Mouse (Mus musculus) adrenal gland, adult 2 months (tissue): Measurements from ENCODE around the gene Gng12. TPM values are rescaled to one million over a fixed set of nuclear protein-coding genes. Genes with fewer than 3 reads are reported as not detected.
"Not testable (repeated sequence)": the region's sequence is repeated elsewhere in the genome, so short reads cannot be mapped to it uniquely, and the experiment has no call there.

ENCODE experiments used
- DNase-seq: peaks from one replicate; pipeline ENCODE4 v3.0.0; 2021
- polyA plus RNA-seq: library from polyadenylated mRNA; depleted of rRNA; stranded (reverse); fragments of >200 nt; gene quantifications from 2 replicates; pipeline ENCODE4 v1.2.3, GENCODE M21; 2012
- total RNA-seq, 2 experiments: library from RNA; stranded (reverse); gene quantifications; 2 replicates each; pipeline ENCODE4 v1.2.3; 2021

Gene Gng12
- total and polyA plus RNA-seq, 3 experiments, result 7.6 to 88.4 (median 62.0) TPM

DNA sequence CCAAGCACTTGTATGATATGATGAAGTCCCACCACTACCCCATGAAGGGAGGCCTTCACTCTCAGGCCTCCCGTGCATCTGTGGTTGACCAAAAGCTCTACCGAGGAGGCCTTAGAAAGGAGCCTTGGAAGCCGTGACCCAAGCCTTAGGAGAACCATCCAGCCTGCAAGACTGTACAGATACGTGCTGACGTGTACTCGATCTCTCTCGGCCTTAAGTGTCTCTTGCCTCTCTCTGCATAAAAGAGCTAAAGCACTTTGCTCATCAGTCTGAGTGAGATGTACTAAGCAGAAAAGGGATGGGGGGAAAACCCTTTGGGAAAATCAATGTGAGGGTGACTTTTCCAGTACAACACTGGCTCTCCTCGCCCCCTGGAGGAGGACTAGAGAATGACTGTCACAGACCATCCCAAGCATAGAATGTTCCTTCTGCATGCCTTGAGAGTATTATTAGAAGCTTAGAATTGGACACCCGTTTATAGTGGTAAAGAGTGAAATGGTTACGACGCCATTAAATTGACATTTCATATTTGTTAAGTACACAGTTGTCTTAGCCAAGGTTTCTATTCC, 59.0 kb downstream of the Gng12 start:
- DNase-seq, result peak; percentile 35

DNA sequence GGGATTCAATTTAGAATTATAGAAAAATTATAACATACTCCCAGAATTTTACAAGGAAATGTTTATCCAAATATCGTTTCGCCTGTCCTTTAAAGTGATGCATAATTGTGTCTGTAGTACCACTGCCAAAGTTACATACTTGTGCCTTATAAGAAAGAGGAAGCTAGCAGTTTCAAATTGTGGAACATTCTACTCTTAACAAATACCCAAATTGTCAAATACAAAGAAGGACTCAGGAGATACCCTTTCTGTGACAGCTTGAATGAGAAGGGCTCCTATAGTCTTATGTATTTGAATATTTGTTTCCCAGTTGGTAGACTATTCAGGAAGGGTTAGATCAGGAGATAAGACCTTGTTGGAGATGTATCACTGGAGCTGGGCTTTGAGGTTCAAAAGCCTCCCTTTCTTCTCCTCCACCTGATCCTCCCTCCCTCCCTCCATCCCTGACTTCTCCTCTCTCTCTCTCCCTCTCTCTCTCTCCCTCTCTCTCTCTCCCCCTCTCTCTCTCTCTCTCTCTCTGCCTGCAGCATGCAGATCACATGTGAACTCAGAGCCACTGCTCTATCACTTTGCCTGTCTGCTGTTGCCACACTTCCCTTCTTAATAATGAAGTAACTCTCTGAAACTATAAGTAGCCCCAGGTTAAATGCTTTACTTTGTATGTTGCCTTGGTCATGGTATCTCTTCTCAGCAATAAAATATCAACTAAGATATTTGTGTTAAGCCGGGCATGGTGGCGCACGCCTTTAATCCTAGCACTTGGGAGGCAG, 62.5 kb downstream of the Gng12 start:
- DNase-seq, result no peak

DNA sequence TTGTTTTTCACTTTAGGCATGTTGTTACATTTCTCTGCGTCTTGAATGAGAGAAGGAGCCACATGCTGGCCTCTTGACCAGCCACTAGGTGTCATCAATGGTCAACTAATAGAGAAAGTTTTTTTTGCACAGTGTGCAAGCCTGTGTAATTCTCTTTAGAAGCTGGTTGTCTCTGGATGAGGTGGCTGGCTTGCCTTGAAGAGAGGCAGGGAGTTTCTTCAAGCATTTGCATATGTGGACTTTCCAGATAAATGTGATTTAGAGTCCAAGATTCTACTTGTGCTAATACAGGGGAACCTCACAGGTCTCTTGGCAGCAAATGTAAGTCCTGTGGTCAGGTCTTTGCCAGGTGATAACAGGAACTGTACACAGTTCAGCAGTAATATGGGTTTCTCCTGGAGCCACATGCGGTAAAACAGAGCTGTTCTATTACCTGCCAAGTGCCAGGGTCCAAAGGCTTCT, 66.4 kb downstream of the Gng12 start:
- peak; percentile 51 for DNase-seq

DNA sequence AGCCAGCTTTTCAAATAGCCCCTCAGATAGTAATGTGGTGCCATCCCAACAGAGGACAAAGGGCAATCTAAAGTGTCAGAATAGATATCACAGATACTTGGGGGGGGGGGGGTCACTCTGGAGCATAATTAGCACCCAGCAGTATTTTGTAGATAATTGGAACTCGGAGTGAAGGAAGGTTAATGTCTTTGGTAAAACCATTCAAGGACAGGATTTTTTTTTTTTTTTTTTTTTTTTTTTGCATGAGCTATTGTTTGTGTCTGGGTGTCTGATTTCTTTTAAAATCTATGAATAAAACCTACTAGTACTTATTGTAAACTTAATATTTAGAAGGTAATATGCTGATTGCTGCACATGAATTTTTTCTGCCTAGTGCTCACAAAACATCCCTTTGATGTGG, 66.9 kb downstream of the Gng12 start:
- DNase-seq, result no peak

DNA sequence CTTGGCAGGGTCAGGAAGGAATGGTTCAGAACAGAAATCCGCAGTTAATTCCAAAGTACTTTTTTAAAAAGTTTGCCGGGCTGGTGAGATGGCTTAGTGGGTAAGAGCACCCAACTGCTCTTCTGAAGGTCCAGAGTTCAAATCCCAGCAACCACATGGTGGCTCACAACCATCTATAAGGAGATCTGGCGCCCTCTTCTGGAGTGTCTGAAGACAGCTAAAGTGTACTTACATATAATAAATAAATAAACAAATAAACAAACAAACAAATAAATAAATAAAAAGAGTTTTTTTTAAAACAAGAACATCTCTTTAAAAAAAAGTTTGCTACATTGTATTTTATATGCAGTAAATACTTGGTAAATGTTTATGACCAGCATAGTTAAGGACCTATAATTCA, 67.5 kb downstream of the Gng12 start:
- DNase-seq, result not testable (repeated sequence)

DNA sequence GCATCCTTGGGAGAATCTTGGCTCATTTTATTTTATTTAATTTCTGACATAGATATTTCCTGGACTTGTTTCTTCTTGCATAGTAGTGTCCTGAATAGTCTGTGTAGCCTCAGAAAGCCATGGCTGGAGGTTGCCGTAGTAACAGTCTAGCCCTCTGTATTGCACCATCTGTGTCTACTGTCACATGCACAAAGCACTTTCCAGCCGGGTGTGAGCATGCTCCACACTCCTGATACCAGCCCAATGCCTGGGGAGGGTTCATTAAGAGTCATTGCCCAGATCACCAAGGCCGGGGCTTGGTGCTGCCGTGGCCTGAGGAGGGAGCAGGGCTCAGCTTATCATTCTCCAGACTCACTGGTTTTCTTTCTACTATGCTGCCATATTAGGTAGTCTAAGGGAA, 68.0 kb downstream of the Gng12 start:
- peak; percentile 61 for DNase-seq

DNA sequence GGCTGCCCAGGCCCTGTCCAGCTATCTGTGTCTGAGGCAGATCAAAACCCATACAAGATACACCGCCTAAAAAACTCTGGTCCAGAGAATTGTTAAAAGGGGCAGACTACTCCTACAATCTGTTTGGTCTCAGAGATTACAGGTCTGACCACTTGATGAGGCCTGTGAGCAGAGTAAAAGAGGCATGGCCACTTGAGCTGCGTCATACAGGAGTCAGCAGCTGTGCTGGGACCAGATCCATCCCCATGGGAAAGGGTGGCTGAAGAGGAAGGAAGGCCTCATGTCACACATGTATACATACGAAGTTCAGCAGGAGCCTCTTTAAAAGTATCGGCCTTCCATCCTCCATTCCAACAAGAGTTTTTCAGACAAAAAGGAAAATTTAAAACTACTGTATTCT, 69.0 kb downstream of the Gng12 start:
- DNase-seq, result no peak

DNA sequence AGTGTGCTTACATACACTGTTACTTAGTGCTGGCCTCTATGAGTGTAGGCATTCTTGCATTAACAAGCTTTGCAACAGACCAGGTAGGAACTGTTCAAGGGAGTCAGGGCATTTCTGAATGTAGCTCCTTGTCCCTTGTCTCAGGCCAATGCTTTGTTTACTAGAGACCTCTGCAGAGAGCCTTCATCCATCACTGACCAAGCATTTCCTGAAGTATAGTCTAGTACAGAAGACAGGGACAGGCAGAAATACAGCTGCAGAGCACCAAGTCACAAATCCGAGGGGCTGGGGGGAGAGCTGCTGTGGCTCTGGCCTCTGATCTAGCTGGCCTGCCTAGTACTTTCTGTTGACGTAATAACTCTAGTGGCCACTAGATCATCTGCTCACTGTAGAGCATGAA, 71.6 kb downstream of the Gng12 start:
- DNase-seq, result no peak

DNA sequence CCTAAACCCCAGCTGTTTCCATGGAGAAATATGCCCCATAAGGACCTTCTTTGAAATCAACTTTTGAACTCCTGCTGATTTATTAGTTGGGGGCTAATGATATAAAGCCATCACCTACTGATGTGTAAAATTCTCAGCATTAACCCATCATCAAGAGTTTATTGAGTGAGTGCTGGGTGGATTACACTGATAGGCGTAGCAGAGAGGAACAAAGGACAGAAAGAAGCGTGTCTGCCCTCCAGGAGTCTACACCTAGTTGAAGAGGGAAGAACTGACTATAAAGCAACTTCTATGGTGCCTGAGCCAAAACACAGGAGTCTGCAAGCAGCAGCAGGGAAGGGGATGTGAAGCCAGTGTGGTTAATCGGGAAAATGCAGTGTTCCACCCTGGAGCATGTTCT, 73.2 kb downstream of the Gng12 start:
- DNase-seq, result no peak

DNA sequence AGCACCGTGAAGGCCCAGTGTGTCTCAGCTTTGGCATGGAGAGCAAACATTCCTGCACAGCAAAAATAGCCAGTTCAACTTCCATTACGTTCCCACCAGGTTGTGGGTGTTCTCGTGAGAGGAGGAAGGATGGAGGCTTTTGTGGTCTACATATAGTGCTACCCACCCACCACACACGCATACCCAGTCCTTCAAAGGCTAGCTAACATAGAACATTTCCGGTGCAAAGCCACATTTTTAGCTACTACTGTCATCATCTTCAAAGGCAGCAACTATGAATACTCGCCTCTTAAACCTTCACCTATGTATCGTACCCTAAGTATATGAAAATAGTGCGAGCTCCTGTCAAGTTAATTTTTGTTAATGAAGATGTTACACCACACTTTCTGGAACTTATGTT, 76.1 kb downstream of the Gng12 start:
- DNase-seq, result no peak

DNA sequence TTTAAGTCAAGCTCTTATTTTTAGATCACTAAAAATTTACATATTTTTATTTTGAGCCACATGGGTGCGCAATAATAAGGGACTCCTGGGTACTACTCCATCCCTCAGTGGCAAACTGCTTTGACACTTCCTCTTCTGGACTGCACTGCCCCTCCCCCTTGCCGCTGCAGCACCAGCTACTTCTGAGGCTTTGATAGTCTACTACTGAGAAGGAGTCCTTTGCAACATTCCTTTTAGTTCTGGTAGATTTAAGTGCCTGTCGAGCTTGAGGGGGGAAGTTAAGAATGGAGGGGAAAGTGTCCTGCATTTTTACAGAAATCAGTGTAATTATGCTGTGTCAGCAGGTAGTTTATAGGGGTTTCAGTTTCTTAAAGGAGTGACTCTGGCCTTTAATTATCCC, 77.0 kb downstream of the Gng12 start:
- DNase-seq, result no peak

DNA sequence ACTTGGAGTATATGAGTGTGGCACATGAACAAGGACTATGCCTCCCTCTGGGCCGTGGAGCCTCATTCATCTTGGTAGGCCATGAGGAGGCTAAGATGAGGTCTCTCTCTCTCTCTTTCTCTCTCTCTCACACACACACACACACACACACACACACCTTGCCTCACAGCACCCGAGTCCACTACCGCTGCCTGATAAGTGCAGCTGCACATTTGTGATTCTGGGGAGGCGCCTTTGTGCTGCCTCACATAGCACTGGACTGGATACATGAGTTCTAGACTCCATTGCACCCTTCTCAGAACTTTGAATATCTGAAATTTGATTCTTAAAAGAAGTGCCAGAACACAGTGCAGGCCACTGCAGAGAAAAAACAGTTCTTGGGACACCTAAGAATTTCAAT, 79.3 kb downstream of the Gng12 start:
- DNase-seq, result no peak

DNA sequence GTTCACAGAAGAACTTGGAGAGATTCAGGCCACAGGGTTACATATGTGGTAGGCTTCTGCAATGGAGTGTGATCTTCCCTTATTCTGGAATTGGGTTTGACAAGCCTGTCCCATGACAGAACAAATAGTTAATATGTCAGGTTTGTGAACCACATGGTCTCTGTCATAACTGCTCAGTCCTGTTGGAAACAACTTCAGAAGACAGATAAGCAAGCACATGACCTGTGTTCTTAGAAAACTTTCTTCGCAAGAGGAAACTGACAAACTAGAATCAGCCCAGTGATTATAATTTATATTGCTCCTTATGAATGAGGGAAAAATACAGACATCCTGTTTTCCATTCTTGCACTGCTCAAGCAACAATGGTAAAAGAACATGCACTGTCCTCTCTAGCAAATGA, 83.0 kb downstream of the Gng12 start:
- DNase-seq, result no peak

DNA sequence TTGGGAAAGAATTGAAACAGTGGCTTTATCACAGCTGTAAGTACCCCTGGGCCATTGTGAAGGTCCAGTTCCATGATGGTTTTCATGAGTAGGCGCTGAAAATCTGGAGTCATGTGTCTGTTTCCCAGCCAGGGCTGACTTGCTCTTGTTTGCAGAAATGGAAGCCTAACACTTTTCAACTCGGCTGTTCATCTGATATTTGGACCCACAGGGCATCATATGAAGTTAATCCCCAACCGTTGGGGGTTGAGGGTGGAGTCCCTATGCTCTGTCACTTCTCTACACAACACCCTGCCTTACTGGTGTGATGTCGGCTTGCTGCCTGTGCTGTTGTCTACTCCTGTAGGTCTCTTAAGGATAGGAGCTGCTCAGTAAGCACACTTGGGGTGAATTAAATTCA, 83.8 kb downstream of the Gng12 start:
- no peak for DNase-seq

DNA sequence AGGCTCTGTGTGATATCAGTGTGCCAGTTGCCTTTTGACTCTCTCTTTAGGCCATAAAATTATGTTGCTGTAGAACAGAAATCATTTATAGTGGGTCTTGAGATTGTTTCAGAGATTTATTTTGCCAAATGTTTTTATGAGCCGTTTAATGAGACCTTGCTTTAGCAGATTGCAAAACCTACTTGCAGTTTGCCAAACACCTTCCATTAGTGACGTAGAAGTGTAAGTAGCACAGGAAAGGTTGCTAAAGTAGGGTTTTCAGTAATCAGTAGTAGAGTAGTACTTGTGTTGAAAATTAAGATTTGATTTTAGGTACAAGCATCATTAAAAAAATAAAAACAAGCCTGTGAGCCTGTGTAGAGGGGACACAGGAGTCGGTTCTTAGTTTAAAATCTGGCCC, 85.2 kb downstream of the Gng12 start:
- DNase-seq, result no peak

DNA sequence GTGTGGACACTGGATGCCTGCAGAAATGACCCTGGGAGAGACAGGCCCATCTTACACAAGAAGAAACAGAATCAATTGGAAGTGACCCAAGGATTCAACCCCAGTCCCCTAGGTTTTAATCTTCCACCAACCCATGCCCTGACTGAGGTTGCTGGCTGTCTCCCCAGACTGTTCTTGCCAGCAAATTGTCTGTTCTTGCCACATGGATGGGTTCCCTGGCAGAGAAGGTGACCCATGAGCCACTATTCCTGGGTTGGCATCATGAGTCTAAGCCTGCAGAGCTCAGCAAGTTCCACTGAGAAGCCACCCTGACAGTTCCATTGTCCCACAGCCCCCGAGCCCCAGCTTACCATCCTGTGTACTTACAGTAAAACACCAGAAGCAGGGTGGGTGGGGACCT, 85.7 kb downstream of the Gng12 start:
- DNase-seq, result peak; percentile 74

DNA sequence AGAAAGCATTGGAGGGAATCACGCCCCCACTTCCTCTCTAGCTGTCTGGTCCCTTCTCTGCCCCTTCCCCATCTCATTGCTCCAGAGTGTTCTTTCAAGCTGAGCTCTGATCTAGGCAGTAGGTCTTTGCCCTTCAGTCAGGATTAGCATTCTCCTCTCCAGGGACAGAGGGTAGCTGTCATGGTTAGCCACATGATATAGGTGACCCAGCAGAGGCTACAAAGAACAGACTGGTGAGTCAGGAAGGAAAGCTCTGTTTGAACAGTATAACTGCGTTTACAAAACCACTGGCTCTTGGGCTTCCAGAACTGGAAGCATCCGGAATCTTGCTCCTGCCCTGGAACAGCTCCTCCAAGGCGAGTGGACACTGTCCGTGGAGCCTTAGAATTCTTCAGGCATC, 87.9 kb downstream of the Gng12 start:
- DNase-seq, result no peak

DNA sequence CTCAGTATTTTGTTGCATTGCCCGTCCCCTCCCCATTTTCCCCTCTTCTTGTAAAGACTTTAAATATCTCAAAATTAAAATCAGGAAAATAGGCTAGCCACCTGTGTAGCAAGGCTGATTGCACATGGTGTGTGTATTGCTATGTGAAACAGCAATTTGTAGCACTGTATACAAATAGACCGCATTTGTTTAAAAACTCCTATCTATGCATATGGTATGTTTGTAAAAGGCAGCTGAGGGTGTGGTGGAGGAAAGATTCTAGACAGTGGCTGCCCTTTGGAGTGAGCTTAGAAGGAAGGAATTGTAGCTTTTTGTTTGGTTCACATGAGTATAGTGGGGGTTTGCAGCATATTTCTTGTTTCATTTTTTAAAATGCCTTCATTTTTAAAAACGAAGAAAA, 88.5 kb downstream of the Gng12 start:
- no peak for DNase-seq

DNA sequence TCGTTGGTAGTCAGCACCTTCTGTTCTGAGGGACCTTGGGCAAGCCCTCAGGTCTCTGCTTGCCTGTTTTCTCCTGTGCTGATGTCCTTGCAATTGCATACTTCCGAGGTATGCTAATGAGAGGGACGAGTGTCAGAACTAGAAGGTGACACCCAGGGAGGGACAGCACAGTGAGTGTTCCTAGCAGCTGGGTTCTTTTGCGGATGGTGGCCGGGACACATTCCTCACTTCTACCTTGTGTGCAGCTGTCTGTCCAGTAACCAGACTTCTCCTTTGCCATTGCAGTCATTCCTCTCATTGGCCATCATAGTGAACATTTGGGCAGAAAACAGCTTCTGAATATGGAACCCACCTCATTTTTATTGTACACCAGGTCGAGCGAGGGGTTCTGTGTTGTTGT, 89.3 kb downstream of the Gng12 start:
- no peak for DNase-seq

DNA sequence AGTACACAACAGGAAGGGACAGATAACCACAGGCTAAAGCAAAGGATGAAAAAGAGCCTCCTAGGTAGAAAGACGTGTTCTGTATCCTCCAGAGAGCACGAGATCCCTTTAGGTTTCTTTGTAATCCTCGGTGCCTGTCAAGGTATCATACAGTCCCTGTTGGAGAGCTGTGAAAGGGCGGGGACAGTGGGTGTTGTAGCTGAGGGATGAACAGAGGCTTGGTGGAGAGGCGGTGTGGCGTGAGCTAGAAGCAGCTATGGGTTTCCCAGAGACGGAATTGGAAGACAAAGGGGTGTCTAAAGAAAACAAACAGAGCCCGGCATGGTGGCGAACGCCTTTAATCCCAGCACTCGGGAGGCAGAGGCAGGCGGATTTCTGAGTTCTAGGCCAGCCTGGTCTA, 89.9 kb downstream of the Gng12 start:
- no peak for DNase-seq

DNA sequence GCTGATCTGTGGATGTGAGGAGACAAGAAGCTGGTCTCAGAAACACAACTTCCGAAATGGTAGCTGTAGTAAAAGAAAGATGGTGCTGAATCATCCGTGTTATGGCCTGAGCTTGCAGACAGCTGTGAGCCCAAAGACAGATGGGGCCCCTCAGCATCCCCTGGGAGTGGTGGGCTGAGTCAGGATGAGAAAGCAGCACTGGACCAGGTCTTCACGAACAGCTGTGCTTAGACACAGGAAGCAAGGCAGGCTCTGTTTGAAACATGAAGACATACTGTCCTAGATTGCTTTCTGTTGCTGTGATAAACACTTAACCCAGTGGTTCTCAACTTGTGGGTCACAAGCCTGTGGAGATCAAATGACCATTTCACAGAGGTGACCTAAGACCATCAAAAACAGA, 91.4 kb downstream of the Gng12 start:
- DNase-seq, result no peak

DNA sequence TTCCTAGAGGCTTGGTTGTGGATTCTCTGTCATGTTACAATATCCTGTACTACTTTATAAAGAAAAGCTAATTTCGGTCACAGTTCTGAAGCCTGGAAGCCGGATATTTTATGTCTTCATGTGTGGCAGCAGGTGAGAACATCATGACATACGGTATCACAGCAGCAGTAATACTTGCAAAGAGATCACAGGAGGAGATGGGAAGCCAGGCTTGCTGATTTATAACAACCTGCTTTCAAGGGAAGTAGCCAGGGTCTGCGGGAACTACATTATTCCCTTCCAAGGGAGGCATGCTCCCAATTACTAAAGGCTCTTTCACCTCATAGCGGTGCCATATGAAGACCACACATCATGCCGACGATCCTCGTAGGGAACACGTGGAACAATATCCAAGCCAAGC, 92.2 kb downstream of the Gng12 start:
- DNase-seq, result no peak

DNA sequence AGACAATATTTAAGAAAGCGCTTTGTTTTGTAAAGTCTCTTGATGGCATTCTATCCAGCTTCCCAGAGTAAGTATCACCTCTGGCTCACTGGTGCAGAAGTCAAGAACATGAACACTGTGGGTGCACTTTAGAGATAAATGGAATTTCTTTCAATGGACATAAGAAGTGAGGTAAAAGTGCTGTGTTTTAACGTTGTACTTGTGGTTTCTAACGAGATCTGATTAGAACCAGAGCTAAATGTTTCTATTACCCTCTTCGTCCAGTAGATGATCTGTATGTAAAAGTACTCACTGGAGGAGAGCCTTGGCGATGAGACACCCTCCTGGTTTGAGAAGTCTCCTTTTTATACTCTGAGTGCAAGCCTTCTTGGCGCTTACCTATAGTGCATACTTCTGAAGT, 92.8 kb downstream of the Gng12 start:
- no peak for DNase-seq

DNA sequence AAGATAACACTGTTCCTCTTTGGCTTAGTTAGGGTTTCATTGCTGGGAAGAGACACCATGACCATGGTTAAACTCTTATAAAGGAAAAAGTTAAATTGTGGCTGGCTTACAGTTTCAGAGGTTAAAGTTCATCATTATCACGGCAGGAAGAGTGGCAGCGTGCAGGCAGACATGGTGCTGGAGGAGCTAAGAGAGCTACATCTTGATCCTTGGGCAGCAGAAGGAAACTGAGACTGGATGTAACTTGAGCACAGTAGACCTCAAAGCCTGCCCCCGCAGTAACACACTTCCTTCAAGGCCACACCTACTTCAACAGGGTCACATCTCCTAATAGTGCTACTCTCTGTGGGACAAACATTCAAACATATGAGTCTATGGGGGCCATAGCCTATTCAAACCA, 93.3 kb downstream of the Gng12 start:
- no peak for DNase-seq
